Mouse (Mus musculus) liver, postnatal 0 days (tissue): Measurements from ENCODE around the gene Cst3.

Experiments
- CTCF ChIP-seq: sonication (generic); IDR thresholded peaks from 2 replicates; pipeline ENCODE4 v1.5.1; 2016; ENCODE audit warnings: antibody characterized with exemption, low read depth
- EP300 ChIP-seq: IDR thresholded peaks from 2 replicates; pipeline ENCODE4 v1.6.1; 2016; ENCODE audit warnings: antibody characterized with exemption, low read depth, mild to moderate bottlenecking

- TF ChIP-seq EP300: no peak
- no peak for TF ChIP-seq CTCF
Measured at GRCm38 (mm10) chr2:148868959-148869358, 6.5 kb downstream of the Cst3 start.
